Mouse (Mus musculus): ENCODE data around the gene Fgfr2.

Fgfr2 gene

GRCm38 (mm10) chr7:131992226-131992625, 1130.9 kb downstream of the Fgfr2 start:
- no peak for DNase-seq

DNA sequence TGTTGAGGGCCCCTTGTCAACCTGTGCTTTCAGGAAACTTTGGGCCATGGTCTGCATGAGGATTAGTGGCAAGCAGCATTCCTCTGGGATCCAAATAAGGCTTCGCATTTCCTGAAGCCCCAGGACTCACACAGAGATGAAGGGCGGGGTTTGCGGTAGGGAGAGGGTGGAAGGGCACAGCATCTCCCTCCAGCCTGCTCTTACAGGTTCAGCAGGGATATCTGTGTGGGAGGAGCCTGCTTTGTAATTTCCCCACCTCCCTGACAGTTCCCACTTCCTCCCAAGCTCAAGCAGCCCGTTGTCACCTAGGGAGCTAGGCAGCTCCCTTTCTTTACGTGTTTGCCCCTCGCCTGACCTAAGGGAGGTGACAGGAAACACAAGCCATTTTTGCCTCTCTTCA, 1134.1 kb downstream of the Fgfr2 start:
- DNase-seq, result no peak

DNA sequence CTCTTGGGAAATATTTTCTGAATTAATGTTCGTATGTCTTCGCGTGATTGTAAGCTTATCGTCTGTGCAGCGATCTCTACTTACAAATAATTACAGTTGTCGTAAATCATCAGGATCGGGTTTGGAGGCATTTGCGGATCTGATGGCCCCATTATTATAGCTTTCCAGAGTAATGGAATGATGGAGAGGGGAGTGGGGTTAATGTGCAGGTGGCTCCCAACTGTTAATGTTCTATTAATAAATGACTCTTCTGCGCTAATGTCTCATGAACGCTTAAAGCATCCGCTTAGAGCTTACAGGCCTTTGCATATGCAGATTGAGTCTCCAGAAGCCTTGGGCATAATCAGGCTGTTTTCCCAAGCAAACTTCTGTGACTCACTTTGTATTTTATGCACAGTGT, 1144.5 kb downstream of the Fgfr2 start:
- no peak for DNase-seq

- DNase-seq, result no peak
These were observed 1147.3 kb downstream of the Fgfr2 start for GRCm38 (mm10) chr7:131975867-131976266.

- DNase-seq, result no peak
These were observed 1152.9 kb downstream of the Fgfr2 start for GRCm38 (mm10) chr7:131970255-131970654.

- DNase-seq, result no peak
These were observed 1156.1 kb downstream of the Fgfr2 start for GRCm38 (mm10) chr7:131966916-131967494.

- no peak for DNase-seq
These were observed 1156.9 kb downstream of the Fgfr2 start, which contains the start of gene Gpr26 for GRCm38 (mm10) chr7:131966023-131966915. Gene Gpr26 (plus strand): TSS chr7:131966460.

GRCm38 (mm10) chr7:131960551-131960950, 1162.6 kb downstream of the Fgfr2 start:
- DNase-seq, result peak; percentile 58

- no peak for DNase-seq
These were observed 1164.4 kb downstream of the Fgfr2 start for GRCm38 (mm10) chr7:131958705-131959104.

GRCm38 (mm10) chr7:131953402-131953801, 1169.7 kb downstream of the Fgfr2 start:
- DNase-seq, result no peak

- no peak for DNase-seq
These were observed 1172.0 kb downstream of the Fgfr2 start for GRCm38 (mm10) chr7:131951131-131951530.

DNA sequence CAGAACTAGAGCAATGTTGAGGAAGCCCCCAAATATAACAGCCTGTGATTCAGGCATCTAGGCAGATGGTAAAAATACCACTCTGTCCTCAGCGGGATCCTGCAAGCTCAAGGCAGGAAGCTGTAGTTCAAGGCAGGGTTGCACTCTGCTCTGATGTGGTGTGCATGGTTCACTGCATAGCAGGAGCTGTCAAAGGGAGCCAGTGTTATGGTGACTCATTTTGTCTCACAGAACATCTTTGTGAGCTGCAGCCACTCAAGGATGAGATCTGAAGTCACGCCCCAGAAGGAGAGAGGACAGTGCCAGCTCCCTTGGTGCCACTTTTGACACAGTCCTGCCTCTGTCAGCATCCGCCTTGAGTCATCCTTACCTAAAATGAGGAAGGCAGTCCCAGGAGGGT, 1185.5 kb downstream of the Fgfr2 start:
- no peak for DNase-seq

- no peak for DNase-seq
These were observed 1195.7 kb downstream of the Fgfr2 start for GRCm38 (mm10) chr7:131927288-131928050.

DNA sequence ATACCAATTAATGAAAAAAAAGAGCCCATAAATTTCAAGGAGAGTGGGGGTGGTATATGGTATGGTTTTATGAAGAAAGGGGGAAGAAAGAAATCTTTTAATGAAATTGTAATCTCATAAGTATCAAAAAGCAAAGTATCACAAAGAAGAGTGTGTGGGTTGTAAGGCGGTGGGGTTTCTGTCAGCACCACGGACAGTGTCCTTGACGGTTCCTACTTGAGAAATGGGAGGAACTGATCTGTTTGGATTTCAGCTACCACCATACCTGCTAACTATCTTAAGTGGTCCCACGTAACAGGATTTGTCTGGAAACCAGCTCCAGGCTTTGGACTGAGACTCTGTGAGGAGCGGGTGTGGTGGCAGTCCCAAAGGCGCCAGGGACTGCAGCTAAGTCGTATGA, 1205.8 kb downstream of the Fgfr2 start:
- peak; percentile 5 for DNase-seq

GRCm38 (mm10) chr7:131909611-131910010, 1213.5 kb downstream of the Fgfr2 start:
- DNase-seq, result peak; percentile 39

DNA sequence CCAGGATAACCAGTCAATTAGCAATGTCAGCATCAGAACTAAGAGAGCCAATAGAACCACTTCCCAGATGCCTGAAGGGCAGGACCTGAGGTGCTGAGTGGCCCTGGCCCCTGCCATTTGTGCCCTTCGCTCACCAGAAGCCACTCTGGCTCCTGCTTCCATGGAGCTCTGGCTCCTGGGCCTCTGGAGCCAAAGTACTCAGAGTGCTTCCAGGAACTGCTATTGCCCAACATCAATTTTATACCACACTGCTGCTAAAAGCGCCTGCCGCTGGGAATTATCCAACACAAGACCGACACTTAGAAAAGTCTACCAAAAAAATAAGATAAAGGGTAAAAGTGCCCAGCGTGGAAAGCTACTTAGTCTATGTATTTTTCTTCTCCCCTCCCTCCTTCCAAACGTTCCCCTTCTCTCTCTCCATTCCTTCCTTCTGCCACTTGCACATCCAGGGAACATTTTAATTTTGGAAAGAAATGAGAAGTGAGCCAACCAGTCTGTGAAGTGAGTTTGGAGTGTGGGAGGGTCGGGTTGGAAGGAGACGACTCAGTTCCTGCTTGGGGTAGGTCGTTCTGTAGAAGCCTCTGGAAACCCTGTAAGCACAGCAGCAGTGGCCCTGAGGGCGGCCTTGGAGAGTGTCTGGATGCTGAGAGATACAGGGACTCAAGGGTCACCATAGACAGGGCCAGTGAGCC, 1216.5 kb downstream of the Fgfr2 start:
- no peak for DNase-seq

- DNase-seq, result peak; percentile 86
These were observed 1223.8 kb downstream of the Fgfr2 start for GRCm38 (mm10) chr7:131899356-131899755.

DNA sequence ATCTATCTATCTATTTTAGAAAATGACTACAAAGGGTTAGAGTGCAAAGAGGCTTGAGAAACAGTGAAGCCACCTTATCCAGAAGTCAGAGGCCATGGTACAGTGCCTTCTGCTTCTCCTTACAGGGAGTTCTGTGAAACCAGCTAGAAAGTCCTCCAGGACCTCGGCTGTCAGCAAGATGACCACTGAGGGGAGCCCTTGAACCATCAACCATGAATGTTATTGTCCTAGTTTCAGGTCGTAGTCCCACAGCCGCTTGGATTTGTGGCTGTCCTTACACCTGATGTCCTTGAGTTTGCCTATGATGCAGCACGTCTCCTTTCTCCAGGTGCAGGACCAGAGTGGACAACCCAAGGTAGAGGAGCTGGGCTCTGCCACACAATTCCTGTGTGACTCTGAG, 1225.9 kb downstream of the Fgfr2 start:
- DNase-seq, result peak; percentile 25

DNA sequence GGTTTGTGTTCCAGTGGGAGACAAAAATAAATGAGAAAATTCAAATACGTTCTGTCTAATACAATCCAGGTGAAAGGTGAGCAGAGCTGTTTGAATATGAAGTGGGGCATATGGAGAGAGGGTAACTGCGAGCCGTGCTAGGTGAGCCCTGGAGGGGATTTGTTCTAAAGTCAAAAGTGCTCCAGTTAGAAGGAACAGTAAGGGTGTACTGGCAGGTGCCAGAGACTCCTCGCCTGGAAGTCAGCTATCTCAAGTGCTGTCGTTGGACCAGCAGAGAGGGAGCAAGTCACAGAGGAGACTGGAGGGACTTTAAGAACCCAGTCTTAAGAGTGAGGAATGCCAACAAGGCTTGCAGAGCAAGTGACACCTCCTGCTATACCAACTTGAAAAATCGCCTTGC, 1240.3 kb downstream of the Fgfr2 start:
- DNase-seq, result no peak

DNA sequence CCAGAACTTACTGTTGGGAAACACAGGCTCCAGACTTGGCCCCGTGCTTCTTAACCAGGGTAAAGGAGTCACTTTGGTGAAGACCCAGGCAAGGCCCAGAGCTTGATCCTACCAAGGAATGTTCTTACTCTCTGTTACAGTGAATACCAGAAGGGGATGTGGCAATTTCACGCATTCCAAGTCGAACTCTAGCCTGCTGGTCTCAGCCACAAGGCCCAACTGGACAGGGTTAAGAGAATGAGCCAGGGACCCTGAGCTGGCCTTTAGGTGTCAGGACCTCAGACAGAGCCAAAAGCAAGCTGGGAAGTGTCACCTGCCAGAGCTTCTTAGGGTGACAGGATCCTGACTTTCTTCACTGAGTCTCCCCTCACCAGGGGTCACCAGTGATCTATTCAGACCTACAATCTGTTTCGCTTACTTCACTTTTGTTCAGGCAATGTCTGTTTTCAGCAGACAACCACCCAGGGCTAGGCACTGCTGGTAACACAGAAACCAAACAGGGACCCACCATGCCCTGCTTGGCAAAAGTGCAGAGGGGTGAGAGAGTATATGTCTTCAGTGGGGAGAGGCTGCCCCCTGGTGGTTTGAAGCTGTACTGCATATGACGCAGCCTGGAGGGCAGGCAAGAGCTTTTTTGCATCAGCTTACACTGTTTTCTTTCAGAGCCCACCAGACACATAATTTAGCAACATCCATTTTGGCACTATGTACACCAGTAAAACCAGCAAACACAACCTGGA, 1241.1 kb downstream of the Fgfr2 start:
- DNase-seq, result peak; percentile 86

GRCm38 (mm10) chr7:131880150-131880549, 1243.0 kb downstream of the Fgfr2 start:
- peak; percentile 48 for DNase-seq

- DNase-seq, result no peak
These were observed 1244.3 kb downstream of the Fgfr2 start for GRCm38 (mm10) chr7:131878846-131879245.

All from lung, postnatal 10 days (tissue).